Mouse (Mus musculus) frontal cortex, postnatal 25 days (tissue): ENCODE measurements around the gene Iqcn.

Experiments
- DNase-seq, 2 experiments: peaks; one replicate each; pipeline ENCODE4 v3.0.0; 2022; ENCODE audit warnings: low spot score in 2 of 2

Gene Iqcn

DNA sequence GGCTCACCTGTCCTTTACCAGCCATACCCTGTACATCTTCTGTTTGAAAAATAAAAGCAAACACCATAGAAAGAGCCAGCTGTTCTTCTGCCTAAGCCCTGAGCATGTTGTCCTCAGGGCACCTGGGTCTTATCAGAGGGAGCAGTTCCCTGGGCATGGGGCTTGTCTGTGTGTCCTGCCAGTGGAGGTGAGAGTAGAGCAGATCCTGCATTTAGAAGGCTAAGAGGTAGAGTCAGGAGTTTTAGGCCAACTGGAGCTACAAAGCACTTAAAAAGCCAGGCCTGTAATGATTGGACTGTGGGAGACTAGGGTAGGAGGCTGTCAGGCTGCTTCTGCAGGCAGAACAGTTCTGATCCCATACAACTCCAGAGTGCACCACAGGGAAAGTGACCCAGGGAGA, 24.6 kb upstream of the Iqcn start:
- no peak for DNase-seq

DNA sequence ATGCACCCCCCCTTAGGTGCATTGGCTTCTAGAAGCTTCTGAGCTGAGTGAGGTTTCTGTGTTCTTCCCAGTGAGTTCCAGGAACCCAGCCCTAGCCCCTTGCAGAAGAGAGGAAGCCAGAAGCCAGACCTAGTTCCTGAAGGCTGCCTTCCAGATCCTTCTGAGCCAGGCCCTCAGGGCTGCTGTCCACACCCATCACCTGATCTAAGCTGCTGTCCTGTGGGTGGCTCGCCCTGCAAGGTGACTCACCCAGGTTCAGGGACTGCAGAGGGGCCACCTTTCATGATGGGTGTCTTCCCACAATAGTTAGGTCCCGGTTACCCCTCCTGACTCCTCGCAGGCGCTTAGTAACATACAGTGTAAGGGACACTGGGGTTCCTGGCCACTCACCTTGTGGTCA, 23.9 kb upstream of the Iqcn start:
- no peak for DNase-seq

DNA sequence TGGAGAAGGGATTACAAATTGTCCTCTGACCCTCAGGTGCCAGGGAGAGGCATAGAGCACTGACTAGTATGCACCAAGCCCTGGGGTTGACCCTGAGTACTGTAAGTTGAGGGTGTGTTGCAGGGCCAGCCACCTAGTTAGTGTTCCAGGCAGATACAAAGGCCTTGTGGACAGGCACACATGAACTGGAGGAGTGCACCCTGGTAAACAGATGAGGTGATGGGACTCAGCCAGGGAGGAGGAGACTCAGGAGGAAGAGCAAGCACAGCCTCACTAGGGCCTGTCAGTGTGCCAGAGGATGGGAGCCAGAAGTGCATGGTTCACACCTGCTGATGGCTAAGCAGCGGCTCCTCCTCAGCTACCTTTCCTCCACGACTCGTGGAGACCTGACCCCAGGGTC, 23.2 kb upstream of the Iqcn start:
- no peak for DNase-seq

DNA sequence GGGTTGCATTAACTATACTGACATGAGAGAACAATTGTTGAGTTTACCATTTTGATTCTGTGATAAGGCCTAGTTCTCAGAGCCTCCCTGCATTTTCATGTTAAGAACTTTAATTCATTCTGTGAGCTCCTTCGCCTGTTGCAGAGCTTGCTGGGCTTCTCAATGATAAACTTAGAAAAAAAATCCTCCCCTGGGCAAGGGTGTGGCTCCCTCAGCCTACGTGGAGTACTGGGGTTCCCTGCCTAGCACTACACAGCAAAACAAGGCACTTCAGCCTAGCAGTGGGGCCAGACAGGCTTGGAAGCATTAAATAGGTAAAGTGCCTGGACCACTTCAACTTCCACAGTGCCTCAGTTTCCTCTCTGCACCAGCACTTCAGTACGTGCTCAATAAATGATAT, 21.8 kb upstream of the Iqcn start:
- DNase-seq = no peak

DNA sequence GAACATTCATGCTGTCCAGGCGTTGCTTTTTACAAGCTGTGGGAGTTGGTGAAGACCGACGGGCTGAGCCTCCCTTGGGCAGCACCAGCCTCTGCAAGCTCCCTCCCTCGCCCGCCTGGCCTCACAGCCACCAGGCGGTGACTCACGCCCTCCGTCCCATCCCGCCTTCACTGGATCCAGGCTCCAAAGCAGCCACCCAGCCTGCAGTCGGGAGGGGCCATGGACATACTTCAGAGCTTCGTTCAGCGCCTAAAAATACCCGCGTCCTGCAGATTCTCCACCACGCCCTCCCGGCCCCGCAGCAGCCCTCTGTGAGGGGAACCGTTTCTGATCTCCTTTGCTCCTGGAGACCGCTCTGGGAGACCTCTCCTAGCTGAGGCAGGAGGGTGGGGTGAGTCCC, 21.1 kb upstream of the Iqcn start:
- no peak for DNase-seq

DNA sequence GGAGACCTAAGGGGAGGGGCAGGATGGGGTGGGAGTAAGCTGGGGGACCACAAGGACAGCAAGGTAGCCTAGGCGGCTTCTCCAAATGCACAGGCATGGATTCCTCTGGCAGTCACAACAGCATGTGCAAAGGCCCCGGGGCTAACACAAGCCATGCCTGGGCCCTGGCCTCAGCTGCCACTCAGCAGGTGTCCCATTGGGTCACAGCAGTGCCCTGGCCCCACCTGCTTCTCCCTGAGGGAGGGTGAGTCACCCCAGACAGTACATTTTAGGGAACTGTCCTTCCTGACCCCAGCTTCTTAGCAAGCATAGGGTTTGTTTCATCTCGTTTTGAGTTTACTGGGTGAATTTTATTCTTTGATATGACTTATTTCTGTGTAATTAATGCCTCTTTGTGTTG, 20.6 kb upstream of the Iqcn start:
- no peak for DNase-seq

DNA sequence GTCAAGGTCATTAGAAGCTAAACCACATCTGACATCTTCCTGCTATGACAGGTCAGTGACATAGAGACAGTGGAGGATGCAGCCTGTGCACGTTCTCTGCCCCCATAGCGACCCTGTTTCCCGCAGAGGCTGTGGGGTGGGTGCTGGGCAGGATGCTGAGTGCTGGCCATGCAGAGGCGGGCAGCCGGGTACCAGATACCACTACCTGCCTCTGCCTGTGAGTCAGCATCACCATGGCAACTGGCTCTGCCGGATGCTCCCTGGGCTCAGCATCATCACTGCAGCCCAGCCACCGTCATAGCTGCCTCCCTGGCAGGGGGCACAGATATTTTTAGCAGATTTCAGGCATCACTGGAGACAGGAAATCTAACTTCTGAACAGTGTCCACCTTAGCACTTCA, 19.0 kb upstream of the Iqcn start:
- DNase-seq = peak in 1 of 2 experiments; percentile 69

DNA sequence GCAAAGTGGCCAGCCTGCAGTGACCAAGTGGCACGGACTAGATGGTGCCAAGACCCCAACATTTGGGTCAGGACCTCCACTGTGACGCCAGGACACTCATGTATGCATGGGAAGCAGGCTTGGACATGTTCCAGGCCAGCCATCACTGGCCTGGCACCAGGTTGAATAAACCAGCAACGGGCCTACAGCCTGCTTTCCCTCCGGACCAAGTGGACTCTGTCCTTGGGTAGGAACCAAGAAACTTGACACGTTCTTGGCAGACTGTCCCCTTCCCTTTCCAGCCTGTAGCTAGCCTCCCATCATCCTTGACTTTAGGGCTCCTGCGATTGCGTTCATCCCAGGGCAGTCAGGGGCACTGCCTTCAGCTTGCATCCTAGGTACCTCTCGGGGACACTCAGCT, 15.7 kb upstream of the Iqcn start:
- no peak for DNase-seq

DNA sequence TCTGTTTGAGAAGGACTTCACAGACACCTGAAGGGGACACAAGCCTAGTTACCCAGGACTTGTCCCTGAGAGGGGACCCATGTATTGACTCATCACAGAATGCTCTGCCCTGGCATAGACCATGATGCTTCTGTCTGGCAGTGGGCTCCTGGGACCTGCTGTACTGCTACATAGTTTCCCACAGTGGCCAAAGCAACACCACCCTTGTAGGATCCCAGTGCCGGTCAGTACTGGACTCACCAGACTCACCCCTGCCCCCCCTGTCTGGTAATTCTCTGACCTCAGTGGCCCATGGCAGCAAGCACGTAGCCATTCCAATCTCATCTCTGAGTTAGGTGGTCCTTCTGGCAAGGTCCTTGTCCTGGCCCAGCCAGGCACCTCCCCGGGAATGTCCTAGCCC, 15.1 kb upstream of the Iqcn start:
- no peak for DNase-seq

DNA sequence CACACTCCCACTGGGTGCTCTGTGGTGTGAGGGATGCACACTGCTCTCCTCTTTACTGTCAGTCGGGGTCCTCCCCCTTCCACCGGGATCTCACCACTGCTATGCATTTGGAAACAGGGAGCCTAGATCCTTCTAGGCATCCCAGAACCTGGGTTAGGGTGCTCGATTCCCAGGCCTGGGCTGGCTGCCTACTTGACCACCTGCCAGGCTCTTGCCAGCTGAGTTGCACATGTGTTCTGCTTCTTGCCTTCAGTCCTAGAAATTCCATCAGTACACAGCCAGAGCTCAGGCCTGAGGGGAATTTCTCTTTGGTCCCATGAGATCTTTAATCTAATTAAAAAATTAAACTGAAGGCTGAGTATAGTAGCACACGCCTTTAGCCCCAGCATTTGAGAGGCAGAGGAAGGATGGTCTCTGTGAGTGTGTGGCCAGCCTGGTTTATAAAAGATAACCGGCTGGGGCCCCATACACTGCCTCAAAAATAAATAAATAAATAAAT, 13.3 kb upstream of the Iqcn start:
- DNase-seq = no peak

DNA sequence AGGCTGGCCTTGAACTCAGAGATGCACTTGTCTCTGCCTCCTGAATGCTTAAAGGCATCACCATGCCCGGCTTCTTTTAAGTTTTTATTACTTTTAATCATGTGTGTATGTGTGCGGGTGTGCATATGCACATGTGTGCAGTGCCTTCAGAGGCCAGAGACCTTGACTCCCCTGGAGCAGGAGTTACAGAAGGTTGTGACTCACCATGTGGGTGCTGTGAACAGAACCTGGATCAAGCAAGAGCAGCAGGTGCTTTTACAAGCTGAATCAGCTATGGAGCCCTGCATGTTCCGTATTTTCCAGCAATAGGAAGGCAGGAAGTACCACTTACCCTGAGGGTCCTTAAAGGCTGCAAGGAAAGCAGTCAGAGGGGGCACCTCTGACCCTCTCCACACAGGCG, 12.0 kb upstream of the Iqcn start:
- no peak for DNase-seq

DNA sequence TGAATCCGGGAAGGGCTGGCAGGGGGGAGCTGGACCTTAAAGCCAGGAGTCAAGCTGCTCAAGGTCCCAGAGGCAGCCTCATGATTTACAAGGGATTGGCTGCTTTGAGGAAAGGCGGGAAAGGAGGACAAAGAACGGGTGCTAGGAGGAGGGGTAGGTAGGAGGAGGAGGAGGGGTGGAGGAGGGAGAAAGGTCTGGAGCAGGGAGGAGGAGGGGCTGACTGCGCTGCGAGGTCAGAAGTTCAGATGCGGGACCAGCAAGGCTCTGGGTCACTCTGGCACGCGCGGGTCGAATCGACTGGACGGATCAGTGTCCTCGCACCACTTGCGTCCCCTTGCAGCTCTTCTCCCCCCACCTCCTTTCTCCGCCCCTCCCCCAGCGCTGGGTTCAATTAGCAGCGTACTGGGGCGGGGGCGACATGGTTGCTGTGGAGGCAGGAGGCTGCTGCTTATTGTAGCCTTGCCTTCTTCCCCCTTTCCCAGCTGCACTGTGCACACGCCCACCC, 11.5 kb upstream of the Iqcn start:
- no peak for DNase-seq

DNA sequence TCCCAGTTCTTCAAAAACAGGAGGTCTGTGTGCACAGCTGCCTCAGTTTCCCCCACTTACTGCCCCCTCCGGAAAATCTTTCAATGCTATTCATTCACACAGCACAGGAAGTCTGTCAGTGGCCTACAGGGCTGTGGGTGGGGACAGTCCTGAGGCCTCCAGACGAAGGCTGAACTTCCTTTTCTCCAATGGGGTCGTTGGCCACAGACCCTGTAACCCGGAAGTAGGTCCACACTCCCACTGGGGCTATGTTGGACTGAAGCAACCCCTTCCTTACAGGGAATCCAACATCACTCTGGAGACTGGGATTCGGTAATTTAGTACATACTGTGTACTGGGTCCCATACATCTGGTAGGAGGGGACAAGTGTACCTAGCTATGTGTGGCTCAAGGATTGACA, 9.6 kb upstream of the Iqcn start:
- no peak for DNase-seq

DNA sequence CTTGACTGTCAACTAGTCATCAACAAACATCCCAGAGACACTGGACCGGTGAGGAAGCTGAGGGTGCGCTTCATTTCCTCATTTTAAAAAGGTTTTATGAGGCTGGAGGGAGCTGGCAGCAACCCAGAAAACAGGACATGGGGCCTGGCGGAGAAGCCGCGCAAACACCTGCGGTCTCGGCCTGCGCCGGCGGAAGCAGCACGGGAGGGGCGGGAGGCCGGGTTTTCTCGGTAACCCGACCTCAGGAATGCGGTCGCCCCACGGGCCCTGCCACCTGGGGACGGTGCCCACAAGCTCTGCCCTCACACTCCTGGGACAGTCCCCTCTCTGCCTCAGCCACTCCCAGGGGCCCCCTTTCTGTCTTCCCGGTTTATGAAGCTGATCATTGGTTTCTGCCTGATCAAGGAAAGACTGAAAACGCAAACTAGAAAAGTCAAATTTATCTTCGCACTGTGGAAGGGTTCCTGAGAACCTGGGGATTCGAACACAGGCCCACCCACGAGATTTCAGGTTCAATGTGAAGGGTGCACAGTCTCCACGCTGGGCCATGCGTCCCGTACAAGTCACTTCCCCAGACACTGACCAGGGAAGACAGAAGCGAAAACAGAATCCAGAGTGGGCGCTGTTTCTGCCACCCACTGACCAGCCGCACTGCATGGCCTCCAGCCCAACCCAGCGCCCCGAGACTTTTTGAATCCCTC, 7.8 kb upstream of the Iqcn start:
- no peak for DNase-seq

DNA sequence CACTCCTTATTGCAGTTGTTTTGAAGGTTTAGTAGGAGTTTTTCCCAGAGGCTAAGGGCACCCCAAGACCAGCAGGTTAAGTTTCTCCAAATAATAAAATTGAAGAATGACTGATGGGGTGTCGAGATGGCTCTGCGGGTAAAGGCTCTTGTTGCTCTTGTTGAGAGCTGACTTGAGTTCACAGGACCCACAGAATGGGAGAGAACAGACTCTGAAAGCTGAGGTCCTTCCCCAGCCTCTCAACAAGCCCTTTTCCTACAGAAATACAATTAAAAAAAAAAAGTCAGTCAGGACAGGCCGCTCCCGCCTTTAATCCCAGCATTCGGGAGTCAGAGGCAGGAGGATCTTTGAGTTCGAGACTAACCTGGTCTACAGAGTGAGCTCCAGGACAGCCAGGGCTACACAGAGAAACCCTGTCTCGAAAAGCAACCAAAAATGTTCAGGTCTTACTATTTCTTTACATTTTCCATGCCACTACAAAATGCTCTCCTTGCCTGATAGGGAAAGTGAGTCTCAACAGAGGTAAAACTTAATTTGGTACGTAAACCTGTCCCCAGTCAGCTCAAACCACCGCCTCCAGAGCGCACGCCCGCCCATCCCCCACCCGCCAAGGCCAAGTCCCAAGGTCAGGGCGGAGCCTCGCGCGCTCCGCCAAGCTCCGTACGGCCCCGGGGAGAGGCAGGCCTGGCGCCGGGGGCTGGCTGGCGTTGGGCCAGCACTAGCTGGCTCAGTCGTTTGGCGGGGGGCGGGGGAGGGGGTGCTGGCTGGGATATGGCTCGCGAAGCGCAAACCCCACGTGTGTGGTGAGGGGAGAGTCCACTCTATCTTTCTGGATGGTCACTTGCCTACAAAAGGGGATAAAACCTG, 7.0 kb upstream of the Iqcn start:
- no peak for DNase-seq

DNA sequence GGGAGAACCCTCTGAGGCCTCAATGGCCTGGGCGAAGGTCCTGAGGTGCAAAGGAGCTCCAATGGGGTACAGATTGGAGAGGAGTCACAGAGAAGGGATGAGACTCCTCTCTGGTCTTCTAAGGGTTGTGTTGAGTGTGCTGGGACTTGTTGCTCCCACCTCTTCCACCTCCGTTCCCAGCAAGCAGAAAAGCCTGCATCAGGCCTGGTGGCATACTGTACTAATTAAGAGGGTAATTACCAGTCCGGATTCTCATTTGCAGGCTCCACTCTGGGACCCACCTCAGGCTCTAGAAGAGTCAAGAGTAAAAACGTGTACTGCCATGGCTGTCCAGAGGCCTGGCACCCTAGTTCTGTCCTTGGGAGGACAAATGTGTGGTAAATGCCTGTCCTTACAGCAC, 6.3 kb upstream of the Iqcn start:
- DNase-seq = no peak

DNA sequence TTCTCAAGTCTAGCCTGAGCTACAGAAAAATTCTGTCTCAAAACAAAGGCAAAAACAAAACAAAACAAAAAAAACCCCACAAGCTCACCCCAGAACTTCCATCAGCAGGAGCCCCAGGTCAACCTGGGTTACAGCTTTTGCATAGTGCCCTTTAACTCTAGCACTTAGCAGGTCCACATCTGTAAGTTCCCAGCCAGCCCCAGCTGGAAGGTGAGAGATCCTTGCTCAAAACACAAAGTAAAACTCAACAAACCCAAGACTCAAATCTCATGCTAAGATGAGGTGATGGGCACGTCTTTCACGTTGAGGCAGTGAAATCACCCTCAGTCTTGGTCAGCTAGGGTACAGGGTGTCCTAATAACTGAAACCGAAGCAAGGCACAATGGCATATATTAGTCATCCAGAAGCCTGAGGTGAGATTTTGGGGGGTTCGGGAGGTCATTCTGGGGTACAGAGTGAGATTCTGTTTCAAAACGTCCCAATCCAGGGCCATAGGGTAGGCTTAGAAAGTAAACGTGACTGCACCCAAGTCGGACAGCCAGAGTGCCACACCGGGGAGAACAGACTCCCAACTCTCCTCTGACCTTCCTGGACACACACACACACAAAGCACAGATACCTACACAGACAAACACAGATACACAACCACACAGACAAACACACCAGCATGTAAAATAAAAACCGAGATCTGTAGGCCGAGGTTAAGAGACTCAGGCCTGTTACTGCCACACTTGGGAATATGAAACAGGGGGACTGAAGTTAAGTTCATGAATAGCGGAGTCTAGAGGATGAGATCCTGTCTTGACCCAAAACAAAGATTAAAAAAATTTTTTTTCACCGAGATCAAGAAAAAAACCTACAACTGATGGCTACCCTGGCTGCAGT, 5.6 kb upstream of the Iqcn start:
- DNase-seq = no peak

DNA sequence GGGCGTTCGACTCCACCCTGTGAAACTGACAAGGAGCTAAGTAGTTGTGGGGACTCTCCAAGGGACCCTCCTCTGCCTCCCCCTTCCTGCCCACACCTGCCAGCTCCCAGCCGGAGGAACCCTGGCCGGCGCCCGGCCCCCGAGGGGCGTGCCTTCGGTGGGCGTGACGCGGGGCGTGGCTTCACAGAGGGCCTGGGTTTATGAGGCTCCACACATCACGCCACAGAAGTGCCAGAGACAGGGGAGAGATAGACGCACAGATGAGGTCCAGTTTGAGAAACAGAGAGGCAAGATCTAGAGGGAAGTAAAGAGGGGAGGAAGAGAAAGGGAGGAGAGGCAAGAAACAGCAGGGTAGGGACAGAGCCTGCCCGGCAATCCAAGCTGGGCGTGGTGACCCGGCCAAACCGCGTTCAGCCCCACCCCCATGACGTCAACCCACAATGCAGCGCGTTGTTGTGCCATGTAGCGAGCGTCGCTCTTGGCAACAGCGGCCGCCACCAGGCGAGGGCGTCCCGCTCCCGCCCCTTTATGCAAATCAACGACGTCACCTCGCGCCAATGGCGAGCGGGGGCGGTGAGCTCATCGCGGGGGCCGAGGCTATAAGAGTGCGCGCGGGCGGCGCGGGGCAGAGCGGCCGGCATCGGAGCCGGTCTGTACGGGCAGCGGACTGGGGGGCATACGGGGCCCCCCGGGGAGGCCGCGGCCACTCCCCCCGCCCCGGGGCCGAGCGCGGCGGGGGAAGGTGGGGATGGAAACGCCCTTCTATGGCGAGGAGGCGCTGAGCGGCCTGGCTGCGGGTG, 4.7 kb upstream of the Iqcn start, which contains the start of gene Jund:
Gene Jund, plus strand, starts transcription at position 640 of the 800 bp plus-strand sequence.
- peak; percentile 95 to 96 for DNase-seq

DNA sequence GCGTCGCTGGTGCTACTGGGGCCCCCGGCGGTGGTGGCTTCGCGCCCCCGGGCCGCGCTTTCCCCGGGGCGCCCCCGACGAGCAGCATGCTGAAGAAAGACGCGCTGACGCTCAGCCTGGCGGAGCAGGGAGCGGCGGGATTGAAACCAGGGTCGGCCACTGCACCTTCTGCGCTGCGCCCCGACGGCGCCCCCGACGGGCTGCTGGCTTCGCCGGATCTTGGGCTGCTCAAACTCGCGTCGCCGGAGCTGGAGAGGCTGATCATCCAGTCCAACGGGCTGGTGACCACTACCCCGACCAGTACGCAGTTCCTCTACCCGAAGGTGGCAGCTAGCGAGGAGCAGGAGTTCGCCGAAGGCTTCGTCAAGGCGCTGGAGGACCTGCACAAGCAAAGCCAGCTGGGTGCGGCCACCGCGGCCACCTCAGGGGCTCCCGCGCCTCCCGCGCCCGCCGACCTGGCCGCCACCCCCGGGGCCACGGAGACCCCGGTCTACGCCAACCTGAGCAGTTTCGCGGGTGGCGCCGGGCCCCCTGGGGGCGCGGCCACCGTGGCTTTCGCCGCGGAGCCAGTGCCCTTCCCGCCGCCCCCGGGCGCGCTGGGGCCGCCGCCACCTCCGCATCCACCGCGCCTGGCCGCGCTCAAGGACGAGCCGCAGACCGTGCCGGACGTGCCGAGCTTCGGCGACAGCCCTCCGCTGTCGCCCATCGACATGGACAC, 4.0 kb upstream of the Iqcn start:
- DNase-seq = peak in 1 of 2 experiments; percentile 49

DNA sequence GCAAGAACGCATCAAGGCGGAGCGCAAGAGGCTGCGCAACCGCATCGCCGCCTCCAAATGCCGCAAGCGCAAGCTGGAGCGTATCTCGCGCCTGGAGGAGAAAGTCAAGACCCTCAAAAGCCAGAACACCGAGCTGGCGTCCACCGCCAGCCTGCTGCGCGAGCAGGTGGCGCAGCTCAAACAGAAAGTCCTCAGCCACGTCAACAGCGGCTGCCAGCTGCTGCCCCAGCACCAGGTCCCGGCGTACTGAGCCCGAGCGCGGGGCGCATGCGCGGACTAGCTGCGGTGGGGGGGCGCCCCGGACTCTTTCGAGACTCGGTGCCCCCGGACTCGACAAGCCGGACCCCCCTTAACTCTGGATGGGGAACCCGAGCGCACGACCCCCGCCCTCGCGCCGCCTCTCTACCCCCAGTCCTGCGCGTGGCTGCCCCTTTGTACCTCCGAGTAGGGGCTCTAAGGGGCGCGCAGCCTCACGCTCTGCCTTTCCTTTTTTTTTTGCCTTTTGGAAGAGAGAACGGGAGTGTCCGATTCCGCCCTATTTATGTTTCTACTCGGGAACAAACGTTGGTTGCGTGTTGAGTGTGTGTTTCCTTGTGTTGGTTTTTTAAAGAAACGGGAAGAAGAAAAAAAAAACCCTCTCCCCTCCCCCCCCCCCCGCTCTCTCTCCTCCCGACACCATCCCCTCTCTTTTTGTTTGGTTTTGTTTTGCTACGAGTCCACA, 3.3 kb upstream of the Iqcn start:
- peak; percentile 67 to 71 for DNase-seq
